ENCODE assay signal across 8 mouse cellular contexts in the genomic region with DNA sequence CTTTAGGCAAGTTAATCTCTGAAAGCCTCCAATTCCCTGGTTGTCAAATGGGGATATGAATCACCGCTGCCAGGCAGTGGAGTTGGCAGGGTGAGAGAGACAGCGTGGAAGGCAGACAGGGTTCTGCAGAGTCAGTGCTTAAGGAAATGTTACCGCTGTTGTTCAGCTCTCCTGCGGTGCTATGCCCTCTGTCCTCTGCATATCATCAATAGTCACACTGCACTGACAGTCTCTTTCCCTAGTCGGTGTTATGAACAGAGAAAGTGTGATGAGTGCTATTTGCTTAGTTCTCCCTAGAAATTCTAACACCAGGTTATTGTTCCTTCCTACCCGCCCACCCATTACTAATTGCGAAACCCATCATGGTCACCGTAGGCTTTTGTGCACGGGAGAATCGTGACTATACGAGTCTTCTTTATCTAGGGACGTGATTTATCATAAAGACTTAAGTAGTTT.
DNase-seq lines count a peak whose midpoint lies in the region; ATAC-seq and TF ChIP-seq lines count a peak whose summit lies in the region.

No protein-coding gene starts in this region.

- no peaks in the 10 kb centered on the region for H3K27me3 ChIP-seq in forebrain, embryonic 14.5 days (replicated peaks; ENCODE audit: control insufficient read depth, insufficient read depth, low read length)
- H3K27me3 ChIP-seq in limb, embryonic 14.5 days (ENCODE audit: control insufficient read depth, insufficient read depth, low read length), result no peaks in the 10 kb centered on the region
- no peaks in the 10 kb centered on the region for H3K27me3 ChIP-seq in stomach, embryonic 15.5 days (replicated peaks)

- peak overlapping the region; percentile 47; the same call in 1 of the 2 replicates for H3K9ac ChIP-seq in forebrain, embryonic 14.5 days (ENCODE audit: low read length)
- no peak overlapping the region for H3K9ac ChIP-seq in limb, embryonic 14.5 days (ENCODE audit: low read depth, low read length, severe bottlenecking)
- no peak overlapping the region for H3K9ac ChIP-seq in stomach, embryonic 15.5 days

- no peaks in the 10 kb centered on the region for H3K9me3 ChIP-seq in forebrain, embryonic 14.5 days (replicated peaks; ENCODE audit: control insufficient read depth, low read length)
- H3K9me3 ChIP-seq in limb, embryonic 14.5 days (ENCODE audit: control insufficient read depth, low read length), result no peaks in the 10 kb centered on the region
- H3K9me3 ChIP-seq in stomach, embryonic 15.5 days, result no peaks in the 10 kb centered on the region

- 71% methylated on average over 12 of the region's 12 CpGs for WGBS in forebrain, embryonic 14.5 days
- 67% methylated on average over 12 of the region's 12 CpGs for WGBS in limb, embryonic 14.5 days
- WGBS in stomach, embryonic 15.5 days, result 41% methylated on average over 12 of the region's 12 CpGs

- H3K27ac ChIP-seq in forebrain, embryonic 14.5 days (ENCODE audit: low read depth, low read length), result no peak overlapping the region
- H3K27ac ChIP-seq in limb, embryonic 14.5 days (replicated peaks; ENCODE audit: low read depth, low read length), result no peak overlapping the region
- H3K27ac ChIP-seq in stomach, embryonic 15.5 days, result peak overlapping the region; percentile 12; the same call in 1 of the 2 replicates

- peak overlapping the region; percentile 45 for H3K4me2 ChIP-seq in forebrain, embryonic 14.5 days (ENCODE audit: low read length)
- H3K4me2 ChIP-seq in limb, embryonic 14.5 days (replicated peaks; ENCODE audit: low read depth, low read length, severe bottlenecking), result peak overlapping the region; percentile 37
- H3K4me2 ChIP-seq in stomach, embryonic 15.5 days, result peak overlapping the region; percentile 50

- peak; percentile 9 for DNase-seq in layer of hippocampus, adult 9-10 months (ENCODE audit: low spot score)
- DNase-seq in layer of hippocampus, adult 9-11 months, result no peak
- DNase-seq in adrenal gland, postnatal 10 days, result peak; percentile 44
- peak; percentile 14 for DNase-seq in forebrain, embryonic 14.5 days (ENCODE audit: low spot score)
- no peak for DNase-seq in limb, embryonic 14.5 days (ENCODE audit: low spot score)
- no peak for DNase-seq in cerebellum, adult 9-11 months

- no peaks in the 10 kb centered on the region for H3K36me3 ChIP-seq in forebrain, embryonic 14.5 days (ENCODE audit: control insufficient read depth, insufficient read depth, low read length)
- no peaks in the 10 kb centered on the region for H3K36me3 ChIP-seq in limb, embryonic 14.5 days (ENCODE audit: control insufficient read depth, insufficient read depth, low read length)
- H3K36me3 ChIP-seq in stomach, embryonic 15.5 days, result no peaks in the 10 kb centered on the region

- peaks cover 3% of the 10 kb centered on the region; the same call in 1 of the 2 replicates for H3K4me1 ChIP-seq in forebrain, embryonic 14.5 days (ENCODE audit: control insufficient read depth, insufficient read depth, low read length)
- 0 out of 2 replicates have a peak, but pooled peaks cover 3% of the 10 kb centered on the region for H3K4me1 ChIP-seq in limb, embryonic 14.5 days (ENCODE audit: control insufficient read depth, insufficient read depth, low read length)
- peaks cover 6% of the 10 kb centered on the region; the same call in 1 of the 2 replicates for H3K4me1 ChIP-seq in stomach, embryonic 15.5 days

- no peak overlapping the region for H3K4me3 ChIP-seq in forebrain, embryonic 14.5 days (ENCODE audit: low read depth, low read length)
- H3K4me3 ChIP-seq in limb, embryonic 14.5 days (replicated peaks; ENCODE audit: low read length), result no peak overlapping the region
- H3K4me3 ChIP-seq in stomach, embryonic 15.5 days (replicated peaks), result peak overlapping the region; percentile 16; the same call in 1 of the 2 replicates

- peak; percentile 50 for ATAC-seq in forebrain, embryonic 14.5 days
- no peak for ATAC-seq in limb, embryonic 14.5 days (ENCODE audit: low FRiP score, low read depth)
- no peak for ATAC-seq in stomach, embryonic 15.5 days (ENCODE audit: insufficient read depth, low FRiP score, low read depth)
- no peak for ATAC-seq in inflammation-experienced regulatory T-cells, adult 6 months

- TF ChIP-seq POLR2A in limb, embryonic 14.5 days (IDR thresholded peaks at IDR 0.05; ENCODE audit: borderline replicate concordance, extremely low read depth, insufficient read depth, insufficient read length), result no peak

Comparison
In these comparisons a context has a peak if more than half of its experiments do, and no peak if none do; other contexts are left out.
1. DNase-seq: peak in layer of hippocampus, adult 9-10 months (single experiment), adrenal gland, postnatal 10 days (single experiment) and forebrain, embryonic 14.5 days (single experiment); none in layer of hippocampus, adult 9-11 months (single experiment), limb, embryonic 14.5 days (single experiment) and cerebellum, adult 9-11 months (single experiment).
2. Peak in every context shown above with its lines, with median percentiles within 50 percentile points of each other: H3K4me2 ChIP-seq.